Mouse (Mus musculus) thymus, postnatal 36 days (tissue): ENCODE data around the gene Tepp.

Experiments
- DNase-seq, 2 experiments: peaks; one replicate each; pipeline ENCODE4 v3.0.0; 2022; ENCODE audit warnings: mixed read lengths in 2 of 2

The Tepp gene

DNA sequence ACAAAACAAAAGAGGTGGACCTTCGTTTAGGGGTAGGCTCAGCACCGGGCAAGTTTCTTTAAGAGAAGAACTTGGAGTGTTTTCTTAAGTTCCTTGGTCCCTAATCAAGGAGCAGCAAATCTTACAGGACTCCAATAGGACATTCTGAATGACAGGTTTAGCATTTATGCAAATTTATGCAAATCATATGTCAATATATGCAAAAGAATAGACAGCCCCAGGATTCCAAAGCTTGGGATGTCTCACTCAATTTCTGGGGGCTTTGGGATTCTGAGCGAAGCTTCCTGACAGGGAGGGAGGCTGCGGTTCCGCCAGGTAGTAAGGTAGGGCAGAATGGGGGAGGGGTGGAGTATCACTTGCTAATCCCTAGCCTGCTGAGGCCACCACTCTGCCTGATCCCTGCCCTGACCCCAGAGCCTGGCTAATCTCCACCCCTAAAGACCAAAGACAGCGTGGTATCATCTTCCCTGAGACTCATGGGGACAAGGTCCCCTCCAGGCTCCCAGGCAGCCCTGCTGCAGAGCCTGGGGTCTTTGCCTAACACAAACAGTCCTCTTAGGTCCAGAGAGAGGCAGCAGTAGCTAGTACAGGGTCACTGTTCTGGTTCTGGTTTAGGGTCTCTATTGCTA lies at the start of gene Tepp:
Gene Tepp (plus strand): TSS at position 225 of the 629 bp plus-strand sequence.
- DNase-seq: no peak

DNA sequence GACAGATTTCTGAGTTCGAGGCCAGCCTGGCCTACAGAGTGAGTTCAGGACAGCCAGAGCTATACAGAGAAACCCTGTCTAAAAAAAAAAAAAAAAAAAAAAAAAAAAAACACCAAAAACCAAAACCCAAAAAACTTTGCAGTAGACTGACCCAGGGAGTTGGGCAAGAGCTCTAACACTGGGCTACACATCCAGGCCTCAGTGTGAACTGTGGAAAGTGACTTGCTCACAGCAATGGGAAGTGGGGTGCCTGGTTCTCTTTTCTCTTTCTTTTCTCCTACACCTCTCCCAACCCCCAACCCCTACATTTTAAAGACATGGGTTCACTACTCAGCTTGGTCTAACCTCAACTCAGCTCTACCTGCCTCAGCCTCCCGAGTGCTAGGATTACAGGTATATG lies 48.2 kb upstream of the Tepp start:
- DNase-seq: no peak

DNA sequence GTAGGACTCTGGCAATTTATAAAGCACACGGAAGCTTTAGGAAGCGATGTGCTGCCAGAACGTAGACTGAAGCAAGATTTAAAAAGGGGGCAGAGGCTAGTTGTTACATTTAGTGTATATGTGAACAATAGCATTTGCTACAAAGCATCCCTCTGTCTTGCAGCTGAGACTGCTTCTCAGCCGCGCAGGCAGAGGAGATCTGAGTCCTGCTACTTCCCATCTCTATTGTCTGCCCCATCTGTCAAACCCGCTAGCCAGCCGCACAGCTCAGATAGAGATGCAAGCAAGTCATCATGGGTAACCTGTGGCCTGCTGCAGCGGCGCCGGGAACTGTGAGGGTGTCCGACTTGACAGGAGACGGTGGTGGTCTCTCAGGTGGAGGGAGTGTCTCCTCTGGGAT lies 39.9 kb upstream of the Tepp start:
- no peak for DNase-seq

DNA sequence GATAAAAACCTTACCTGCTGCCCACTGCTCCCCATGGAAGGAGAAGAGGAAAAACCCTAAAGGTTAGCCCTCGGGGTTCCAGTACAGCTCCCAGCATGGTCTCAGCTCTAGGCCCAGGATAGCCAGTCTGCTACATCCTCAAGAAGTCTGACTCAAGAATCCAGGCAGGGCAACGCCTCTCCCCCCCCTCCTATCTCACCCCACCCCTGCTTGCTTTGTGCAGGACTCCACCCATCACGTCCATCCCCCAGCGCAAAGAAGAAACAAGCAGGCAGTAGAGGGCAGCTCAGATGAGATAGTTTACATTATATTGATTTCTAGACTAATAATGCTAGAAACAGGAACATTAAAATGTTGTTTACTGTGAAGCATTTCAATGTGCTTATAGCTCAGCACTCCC lies 38.5 kb upstream of the Tepp start:
- no peak for DNase-seq

DNA sequence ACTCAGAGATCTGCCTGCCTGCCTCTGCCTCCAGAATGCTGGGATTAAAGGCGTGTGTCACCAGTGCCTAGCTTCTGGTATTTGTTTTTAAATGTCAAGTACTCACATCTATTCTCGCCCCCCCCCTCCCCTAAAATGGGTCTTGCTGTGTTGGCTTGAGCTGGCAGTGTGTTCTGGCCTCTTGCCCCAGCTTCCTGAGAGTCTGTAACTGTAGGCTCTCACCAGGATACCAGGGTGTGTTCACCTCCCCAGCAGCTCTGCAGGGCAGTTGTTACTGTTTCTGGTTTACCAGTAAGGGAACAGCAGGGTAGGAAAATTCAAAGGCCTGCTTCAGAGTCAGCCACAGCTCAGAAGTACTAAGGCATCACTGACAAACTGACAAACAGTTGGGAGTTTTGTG lies 37.5 kb upstream of the Tepp start:
- DNase-seq: no peak

DNA sequence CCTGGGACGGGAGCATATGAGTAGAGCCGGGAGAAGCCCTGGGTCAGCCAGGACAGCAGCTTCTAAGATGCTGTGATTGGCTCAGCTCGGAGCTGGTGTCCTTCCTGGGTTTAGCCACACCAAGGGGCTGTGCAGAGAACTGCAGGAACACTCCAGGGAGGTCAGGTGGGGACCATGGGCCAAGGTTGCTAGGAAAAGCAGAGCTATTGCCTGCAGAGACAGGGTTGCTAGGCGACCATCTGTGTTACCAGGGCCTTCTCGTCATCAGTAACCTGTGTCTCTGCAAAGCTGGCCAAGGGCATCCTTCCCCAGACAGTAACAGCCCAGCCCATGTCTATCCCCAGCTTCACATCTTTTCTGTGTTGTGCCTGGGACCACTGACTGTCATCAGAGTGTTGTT lies 28.9 kb upstream of the Tepp start:
- no peak for DNase-seq

DNA sequence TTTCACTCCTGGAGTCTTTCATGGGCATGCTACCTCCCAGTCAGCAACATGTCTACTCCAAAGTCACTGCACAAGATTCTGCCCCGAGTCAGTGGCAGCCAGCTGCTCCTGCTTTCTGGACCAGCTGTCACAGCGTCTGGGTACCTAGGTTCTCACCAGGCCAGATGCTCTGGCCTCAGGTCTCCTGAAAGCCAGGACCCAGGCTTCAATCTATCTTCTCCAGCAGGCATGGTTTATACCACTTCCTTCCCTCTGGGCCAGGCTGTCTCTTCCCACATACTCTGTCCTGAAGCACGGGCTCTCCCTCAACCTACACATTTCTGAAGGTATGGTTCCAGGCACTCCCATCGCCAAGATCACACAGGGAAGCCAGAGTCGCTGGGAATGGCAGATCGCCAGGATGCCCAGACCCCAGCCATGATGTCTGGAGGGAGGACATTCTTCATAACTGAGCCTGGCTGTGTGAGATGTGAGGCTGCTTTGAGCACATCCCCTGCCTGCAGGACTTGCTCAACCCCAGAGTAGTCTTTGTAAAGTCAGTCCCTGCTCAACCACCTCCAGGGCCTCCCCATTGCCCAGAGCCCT lies 21.2 kb upstream of the Tepp start:
- DNase-seq: no peak

DNA sequence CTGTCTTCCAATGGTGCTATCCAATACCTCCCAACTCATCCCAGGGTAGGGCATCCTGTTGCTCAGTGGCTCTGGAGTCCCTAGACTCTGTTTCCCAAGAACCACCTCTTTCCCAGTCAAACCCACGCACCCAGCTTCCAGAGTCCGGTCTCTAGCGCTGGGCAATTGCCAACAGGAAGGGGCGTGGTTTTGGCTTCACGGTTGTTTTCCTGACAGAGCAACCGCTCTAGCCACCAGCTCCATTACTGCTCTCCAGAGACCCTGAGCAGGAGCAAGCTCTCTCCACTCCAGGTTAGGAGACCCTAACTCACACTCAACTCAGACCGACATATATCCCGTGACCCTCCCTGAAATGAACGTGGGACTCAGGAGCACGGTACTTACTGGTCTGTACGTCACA lies 17.2 kb upstream of the Tepp start:
- no peak for DNase-seq

DNA sequence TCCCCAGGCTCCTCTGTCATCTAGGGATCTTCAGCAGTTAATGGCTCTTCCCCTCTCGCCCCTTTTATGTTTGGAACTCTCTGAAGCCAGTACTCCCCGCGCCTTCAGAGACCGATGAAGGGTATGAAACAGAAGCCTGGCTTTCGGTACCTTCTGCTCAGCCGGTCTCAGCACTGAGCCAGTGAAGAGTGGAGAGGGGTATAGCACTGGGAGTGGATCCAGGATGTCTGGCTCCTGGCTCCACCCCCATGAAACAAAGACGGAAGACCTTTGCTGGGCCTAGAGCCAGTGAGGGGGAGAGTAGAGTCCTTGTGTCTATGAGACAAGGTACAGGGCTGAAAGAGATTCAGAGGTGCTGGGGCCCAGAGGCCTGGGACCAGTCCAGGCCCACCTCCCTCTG lies 16.5 kb upstream of the Tepp start:
- DNase-seq: no peak

DNA sequence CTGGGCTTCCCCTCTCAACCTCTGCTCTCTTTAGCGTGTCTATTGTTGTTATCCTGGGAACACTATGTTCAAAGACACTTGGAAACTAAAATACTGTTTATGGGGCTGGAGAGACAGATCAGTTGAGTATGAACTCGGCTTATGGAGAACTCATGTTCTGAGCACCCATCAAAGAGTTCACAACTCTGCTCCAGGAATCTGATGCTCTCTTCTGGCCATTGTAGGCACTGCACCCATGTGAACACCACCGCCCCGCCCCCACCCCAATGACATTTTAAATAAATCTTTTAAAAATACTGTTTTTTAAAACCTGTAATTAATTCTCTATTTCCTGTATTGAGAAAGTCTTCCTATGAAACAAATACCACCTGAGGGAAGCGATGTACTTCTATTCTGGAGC lies 8.0 kb upstream of the Tepp start:
- DNase-seq: peak; percentile 28 to 40

DNA sequence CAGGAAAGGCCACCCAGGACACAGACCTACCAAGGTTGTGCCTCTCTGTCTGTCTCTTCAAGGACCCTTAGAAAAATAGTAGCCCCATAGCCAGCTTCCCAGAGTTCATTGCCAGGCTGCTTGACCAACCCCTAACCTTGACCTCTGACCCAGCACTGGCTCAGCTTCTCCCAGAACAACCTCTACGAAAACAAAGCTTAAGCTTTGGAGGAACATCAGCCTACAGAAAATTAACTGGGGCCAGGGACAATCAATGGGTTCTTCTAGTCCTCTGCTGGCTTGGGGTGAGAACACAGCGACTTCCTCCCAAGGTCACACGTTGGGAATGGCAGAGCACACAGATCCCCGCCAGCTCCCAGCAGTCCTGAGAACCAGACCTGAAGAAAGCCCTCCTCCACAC lies 4.8 kb upstream of the Tepp start:
- DNase-seq: no peak

DNA sequence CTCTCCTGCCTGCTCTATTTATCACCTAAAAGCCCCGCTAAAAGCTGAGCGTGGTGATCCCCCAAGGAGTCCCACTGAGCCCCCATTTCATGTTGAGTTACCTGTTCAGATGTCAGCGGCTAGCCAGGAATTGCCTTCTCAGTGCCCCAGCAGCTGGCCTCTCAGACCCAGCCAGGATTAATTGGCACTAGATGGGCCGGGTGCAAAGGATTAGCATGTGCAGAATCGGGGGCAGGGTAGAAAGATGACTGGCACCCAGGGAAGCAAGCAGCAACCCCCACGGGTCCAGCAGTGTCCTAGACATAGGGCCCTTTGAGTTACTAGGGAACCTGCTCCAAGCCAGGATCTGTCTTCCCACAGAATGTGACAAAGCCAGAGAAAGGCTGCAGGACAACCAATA lies 3.9 kb upstream of the Tepp start, which contains the start of gene Cngb1:
Gene Cngb1 (minus strand): TSS at position 155 of the 400 bp plus-strand sequence.
- no peak for DNase-seq

DNA sequence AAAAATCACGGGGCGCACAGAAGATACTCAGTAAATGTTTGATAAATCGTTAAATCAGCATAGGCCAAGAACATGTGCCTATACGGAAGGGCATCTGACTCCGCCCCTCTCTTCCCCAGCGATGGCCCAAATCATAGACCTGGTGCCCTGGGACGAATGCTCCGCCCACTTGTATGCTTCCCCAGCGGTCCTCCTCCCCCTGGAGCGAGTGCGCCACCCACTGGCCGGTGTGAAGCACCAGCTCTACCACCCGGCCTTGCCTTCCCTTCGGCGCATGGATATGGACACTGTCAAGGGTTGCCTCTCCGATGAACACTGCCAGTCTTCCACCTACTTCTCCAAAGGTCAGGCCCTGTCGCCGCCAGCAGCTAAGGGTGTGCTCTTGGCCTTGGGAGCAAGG lies 2.5 kb downstream of the Tepp start:
- peak in 1 of 2 experiments; percentile 31 for DNase-seq

DNA sequence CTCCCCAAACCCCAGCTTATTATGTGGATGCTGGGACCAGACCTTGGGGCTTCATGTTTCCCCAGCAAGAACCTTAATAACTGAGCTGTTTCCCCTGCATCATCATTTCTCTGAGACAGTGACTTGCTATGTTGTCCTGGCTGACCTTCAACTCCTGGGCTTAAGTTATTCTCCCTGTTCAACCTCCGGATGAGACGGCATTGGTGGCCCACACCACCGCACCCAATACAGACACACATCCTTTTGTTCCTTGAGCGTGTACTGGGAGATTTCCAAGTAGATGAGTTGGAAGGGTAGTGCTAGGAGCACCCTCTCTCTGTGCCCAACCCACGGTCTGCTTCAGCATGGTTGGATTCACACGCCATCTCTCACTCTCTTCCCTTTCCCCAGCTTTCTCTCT lies 3.5 kb downstream of the Tepp start:
- DNase-seq: no peak

DNA sequence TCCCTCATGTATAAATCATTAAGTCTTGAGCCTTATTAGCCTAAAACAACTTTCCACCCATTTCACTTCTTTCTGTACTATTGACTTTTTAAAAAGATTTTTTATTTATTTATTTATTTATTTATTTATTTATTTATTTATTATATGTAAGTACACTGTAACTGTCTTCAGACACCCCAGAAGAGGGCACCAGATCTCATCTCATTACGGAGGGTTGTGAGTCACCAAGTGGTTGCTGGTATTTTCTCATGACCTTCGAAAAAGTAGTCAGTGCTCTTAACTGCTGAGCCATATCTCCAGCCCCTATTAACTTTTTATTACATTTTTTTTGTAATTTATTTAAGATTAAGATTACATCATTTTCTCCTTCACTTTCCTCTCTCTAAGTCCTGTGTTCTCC lies 4.3 kb downstream of the Tepp start:
- no peak for DNase-seq

DNA sequence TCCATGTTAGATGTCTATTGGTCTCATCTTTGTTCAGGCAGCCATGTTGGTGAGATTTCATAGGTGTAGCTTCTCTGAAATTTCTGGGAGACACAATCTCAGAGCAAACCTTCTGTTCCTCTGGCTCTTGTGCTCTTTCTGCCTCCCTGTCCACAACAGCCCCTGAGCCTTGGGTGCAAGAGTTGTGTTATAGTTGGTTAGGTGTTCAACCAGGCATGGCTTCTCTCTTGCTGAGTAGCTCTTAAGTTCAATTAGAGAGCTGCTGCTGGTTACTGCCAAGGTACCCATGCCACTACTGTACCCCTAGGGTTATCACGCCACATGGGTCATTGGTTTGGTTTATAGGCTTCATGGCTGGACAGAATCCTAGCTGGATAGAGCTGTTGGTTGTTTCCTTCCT lies 5.0 kb downstream of the Tepp start:
- DNase-seq: no peak

DNA sequence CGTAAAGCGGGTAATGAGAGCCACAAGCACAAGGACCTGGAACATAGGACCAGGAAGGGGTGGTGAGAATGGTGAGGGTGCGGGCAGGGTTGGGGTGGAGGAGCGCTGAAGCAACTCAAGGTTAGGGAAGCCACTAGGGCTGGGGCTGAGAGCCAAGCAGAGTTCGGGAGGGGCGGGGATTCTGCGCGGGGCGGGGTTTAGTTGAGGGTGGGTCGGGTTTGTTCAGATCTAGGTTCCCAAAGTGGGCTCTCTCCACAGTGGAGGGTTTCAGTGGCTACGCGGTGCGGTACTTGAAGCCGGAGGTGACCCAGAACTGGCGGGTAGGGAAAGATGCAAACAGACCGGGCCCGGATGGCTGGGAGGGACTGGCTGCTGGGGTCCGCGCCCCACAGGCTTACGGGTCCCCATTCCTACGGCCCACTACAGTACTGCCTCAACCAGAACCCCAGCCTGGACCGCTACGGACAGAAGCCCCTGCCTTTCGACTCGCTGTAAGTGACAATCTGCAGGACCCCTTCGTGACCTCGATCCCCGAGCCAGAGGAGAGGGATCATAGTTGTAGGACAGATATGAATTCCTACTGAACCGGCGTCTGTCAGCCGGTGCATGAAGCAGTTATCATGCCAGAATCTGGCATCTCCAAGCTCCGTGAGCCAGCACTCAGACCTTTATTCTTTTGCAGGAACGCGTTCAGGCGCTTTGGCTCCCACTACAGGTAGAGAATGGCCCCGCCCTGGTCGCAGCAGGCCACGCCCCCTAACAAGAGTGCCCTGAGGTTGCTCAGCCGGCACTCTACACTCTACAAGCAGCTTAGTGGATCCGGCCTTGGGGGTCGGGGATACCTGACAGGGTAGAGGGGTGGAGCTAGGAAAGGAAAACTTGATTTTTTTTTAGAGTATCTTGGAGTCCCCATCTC lies 10.1 kb downstream of the Tepp start:
- DNase-seq: peak; percentile 84

DNA sequence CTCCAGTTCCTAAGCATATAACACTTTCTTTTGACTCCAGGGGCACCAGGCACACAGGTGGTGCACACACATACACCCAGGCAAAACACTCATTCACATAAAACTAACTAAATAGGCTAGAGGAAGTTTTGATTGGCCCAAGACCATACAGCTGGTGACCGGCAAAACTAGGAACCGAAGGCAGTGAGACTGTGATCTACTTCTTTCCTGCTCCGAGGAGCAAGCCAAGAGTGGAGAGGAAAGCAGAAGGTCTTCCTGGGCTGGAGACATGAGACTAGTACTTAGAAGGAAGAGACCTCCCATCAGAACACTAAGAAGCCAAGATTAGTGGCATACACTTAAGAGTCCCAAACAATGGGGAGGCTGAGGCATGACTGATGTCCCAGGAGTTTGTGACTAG lies 12.8 kb downstream of the Tepp start:
- no peak for DNase-seq

DNA sequence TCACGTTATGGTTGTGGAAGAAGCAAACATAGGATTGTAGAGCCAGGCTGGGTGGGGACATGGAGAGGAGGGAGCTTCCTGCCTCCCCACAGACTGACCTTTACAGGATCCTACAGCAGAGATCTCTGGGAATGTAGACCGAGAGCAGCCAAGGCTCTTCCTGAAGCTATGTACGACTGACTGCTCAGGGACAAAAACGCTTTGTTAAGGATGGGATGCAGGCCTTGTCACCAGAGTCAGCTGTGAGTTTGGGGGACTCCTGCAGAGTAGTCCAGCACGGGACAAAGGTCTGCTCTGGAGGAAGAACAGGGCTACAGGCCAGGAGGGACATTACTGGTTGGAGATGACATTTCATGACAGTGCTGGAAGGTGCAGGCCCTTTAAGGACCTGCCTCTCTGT lies 14.3 kb downstream of the Tepp start:
- DNase-seq: no peak

DNA sequence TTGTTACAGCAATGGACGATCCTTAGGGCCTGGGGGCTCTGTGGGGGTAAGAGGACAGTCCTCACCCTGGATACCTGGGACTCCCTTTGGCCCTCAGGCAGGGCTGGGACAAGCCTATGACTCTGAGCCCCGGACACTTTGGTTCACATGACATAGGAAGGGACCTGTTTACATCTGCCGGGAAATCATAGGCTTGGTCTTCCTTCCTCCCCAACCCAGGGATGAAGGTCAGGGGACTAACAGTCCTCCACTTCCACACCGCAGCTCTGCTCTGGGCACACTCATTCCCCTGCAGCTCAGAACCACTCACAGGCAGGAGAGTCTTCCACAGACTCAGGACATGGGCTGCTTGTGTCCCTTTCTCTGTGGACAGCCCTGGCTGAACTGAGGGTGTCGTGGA lies 16.5 kb downstream of the Tepp start:
- no peak for DNase-seq

DNA sequence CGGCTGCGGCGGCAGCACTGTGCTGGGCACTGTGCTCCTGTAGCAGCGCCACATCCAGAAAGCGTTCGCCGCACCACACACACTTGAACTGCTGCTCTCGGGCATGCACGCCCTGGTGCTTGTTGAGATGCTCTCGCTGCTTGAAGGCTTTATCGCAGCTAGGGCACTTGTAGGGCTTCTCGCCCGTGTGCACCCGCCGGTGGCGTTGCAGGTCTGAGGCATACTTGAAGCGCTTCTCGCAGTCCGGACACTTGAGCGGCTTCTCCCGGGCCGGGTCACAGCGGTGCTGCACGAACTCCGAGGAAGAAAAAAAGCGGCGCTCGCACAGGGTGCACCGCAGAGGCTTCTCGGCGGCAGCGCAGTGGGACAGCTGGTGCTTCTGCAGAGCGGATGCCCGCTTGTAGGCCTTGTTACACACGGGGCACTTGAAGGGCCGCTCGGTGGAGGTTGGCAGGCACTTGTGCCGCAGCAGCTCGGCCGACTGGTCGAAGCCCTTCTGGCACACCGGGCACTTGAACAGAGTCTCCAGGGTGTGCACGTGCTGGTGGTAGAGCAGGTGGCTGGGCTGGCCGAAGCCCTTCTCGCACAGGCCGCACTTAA lies 17.6 kb downstream of the Tepp start:
- DNase-seq: no peak

DNA sequence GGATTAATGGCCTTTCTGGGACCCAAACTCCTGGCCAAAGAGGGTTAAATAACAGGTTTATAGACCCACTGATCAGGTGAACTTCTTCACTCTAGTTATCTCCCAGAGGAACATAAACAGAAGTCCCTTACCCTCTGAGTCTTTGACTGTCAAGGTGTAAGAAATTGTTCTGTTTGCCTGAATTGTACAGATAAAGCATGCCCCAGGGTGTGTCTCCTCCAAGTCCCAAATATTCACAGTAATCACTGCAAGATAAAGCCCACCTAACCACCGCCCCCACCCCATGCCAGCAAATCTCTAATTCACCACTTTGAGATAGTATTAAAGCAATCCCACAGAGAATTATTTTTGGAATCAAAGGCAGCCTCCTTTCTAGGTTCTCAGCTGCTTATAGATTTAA lies 20.0 kb downstream of the Tepp start:
- DNase-seq: no peak

DNA sequence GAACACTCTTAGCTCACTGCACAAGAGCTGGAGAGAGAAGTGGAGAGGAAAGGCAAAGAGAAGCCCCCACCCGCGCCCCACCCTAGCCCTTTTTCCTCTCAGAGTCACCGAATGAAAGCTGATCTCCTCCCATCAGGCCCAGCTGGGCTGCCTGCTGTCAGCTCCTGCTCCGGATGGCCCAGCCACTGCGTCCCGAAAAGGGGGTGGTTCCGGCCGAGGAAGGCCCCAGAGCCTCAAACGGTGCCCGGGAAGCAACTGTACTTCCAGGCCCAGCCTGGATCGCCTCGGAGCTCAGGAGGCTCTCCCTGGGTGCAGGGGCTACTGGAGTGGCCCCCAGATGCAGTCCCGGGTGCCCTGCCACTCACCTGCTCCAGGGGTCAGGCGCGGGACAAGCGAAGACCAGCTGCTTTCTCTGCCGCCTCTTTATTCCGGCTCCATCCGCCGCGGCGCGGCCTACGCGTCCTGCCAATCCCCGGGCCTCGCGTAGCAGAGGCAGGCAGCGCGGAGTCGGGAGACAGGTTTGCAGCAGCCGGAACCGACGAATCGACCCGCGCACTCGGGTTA lies 20.9 kb downstream of the Tepp start:
- no peak for DNase-seq
